In the genomic region with DNA sequence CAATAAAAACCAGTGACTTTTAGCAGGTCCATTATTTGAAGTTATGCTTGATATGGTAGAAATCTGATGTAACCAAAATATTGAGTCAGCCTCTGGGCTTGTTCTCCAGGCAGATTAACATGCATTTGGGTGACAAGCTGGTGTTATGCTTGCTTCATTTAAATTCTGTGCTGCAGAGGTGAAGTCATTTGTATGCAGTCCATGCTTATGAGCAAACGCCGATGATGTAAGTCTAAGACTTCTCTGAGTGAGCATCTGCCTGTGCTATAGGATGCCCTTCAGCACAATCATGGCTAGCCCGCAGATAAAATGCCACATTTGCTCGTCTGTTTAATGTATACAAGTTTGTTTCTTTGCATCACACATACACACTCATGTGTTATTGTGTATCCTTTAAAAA, we compare ENCODE assay signal across 22 mouse cellular contexts.
DNase-seq lines count a peak whose midpoint lies in the region; ATAC-seq and TF ChIP-seq lines count a peak whose summit lies in the region.
"Had no signal": no experiment of that assay in that cellular context is flagged by ENCODE, and none has a peak within 500 bp of the region (broad histone marks: within the 10 kb centered on the region; RNA-seq: fewer than 3 reads in every experiment).

No protein-coding gene starts in this region.

- WGBS in forebrain, embryonic 14.5 days = 56% methylated on average over 4 of the region's 4 CpGs
- WGBS in hindbrain, embryonic 15.5 days = 43% methylated on average over 4 of the region's 4 CpGs
- 28% methylated on average over 4 of the region's 4 CpGs for WGBS in midbrain, postnatal 0 days
- WGBS in embryonic facial prominence, embryonic 10.5 days = 90% methylated on average over 4 of the region's 4 CpGs

- no peak overlapping the region for H3K4me3 ChIP-seq in forebrain, embryonic 14.5 days (ENCODE audit: low read depth, low read length)
- H3K4me3 ChIP-seq in hindbrain, embryonic 15.5 days = no peak overlapping the region
- no peak overlapping the region for H3K4me3 ChIP-seq in midbrain, postnatal 0 days (ENCODE audit: low read depth, low read length)
- H3K4me3 ChIP-seq in embryonic facial prominence, embryonic 10.5 days = no peak overlapping the region
- H3K4me3 ChIP-seq: embryonic facial prominence, embryonic 15.5 days; limb, embryonic 15.5 days; megakaryocyte, embryonic 14.5 days had no signal

- H3K4me1 ChIP-seq in forebrain, embryonic 14.5 days (ENCODE audit: control insufficient read depth, insufficient read depth, low read length) = peaks cover 2% of the 10 kb centered on the region; the same call in 1 of the 2 replicates
- 0 out of 2 replicates have a peak, but pooled peaks cover 3% of the 10 kb centered on the region for H3K4me1 ChIP-seq in hindbrain, embryonic 15.5 days (replicated peaks)
- H3K4me1 ChIP-seq in midbrain, postnatal 0 days (ENCODE audit: insufficient read depth, low read length) = no peaks in the 10 kb centered on the region
- no peaks in the 10 kb centered on the region for H3K4me1 ChIP-seq in embryonic facial prominence, embryonic 10.5 days
- H3K4me1 ChIP-seq: embryonic facial prominence, embryonic 15.5 days; limb, embryonic 15.5 days; megakaryocyte, embryonic 14.5 days had no signal

- no peak overlapping the region for H3K27ac ChIP-seq in forebrain, embryonic 14.5 days (ENCODE audit: low read depth, low read length)
- no peak overlapping the region for H3K27ac ChIP-seq in hindbrain, embryonic 15.5 days (replicated peaks)
- no peak overlapping the region for H3K27ac ChIP-seq in midbrain, postnatal 0 days (ENCODE audit: low read depth, low read length)
- H3K27ac ChIP-seq in embryonic facial prominence, embryonic 10.5 days (replicated peaks) = no peak overlapping the region
- H3K27ac ChIP-seq: embryonic facial prominence, embryonic 15.5 days; limb, embryonic 15.5 days had no signal

- no peaks in the 10 kb centered on the region for H3K9me3 ChIP-seq in forebrain, embryonic 14.5 days (replicated peaks; ENCODE audit: control insufficient read depth, low read length)
- H3K9me3 ChIP-seq in hindbrain, embryonic 15.5 days = no peaks in the 10 kb centered on the region
- no peaks in the 10 kb centered on the region for H3K9me3 ChIP-seq in midbrain, postnatal 0 days (ENCODE audit: low read length)
- no peaks in the 10 kb centered on the region for H3K9me3 ChIP-seq in embryonic facial prominence, embryonic 10.5 days
- H3K9me3 ChIP-seq: embryonic facial prominence, embryonic 15.5 days; limb, embryonic 15.5 days; megakaryocyte, embryonic 14.5 days had no signal

- DNase-seq in layer of hippocampus, adult 11-12 months (ENCODE audit: low spot score) = peak; percentile 6
- DNase-seq in layer of hippocampus, postnatal 36 days = no peak
- DNase-seq in forebrain, embryonic 14.5 days (ENCODE audit: low spot score) = peak; percentile 61
- DNase-seq in midbrain, postnatal 0 days (ENCODE audit: low spot score) = peak; percentile 60
- no peak for DNase-seq in thymus, postnatal 4 days
- no peak for DNase-seq in embryonic facial prominence, embryonic 10.5 days (ENCODE audit: low spot score)
- DNase-seq: adrenal gland, postnatal 36 days; cerebellum, adult 9-11 months; gastrocnemius, postnatal 36 days; heart, postnatal 4 days; kidney, adult 11 months; kidney, postnatal 10 days; lung, postnatal 10 days; right cerebral cortex, postnatal 14 days; thymus, postnatal 14 days had no signal

- no peak for TF ChIP-seq CTCF in midbrain, postnatal 0 days (IDR thresholded peaks at IDR 0.05)

- no peak overlapping the region for H3K4me2 ChIP-seq in forebrain, embryonic 14.5 days (ENCODE audit: low read length)
- no peak overlapping the region for H3K4me2 ChIP-seq in hindbrain, embryonic 15.5 days
- no peak overlapping the region for H3K4me2 ChIP-seq in midbrain, postnatal 0 days (ENCODE audit: low read depth, low read length, poor library complexity, severe bottlenecking)
- H3K4me2 ChIP-seq: embryonic facial prominence, embryonic 15.5 days; heart, embryonic 11.5 days; limb, embryonic 15.5 days had no signal

- ATAC-seq in forebrain, embryonic 14.5 days = peak; percentile 83
- ATAC-seq in hindbrain, embryonic 15.5 days (ENCODE audit: low FRiP score, low read depth) = peak; percentile 85; the same call in 1 of the 2 replicates
- peak; percentile 89 for ATAC-seq in midbrain, postnatal 0 days (ENCODE audit: low FRiP score)
- ATAC-seq: activated CD4-positive, CD25-positive, alpha-beta regulatory T cell, adult 4 months; Patski had no signal

- H3K27me3 ChIP-seq in forebrain, embryonic 14.5 days (replicated peaks; ENCODE audit: control insufficient read depth, insufficient read depth, low read length) = no peaks in the 10 kb centered on the region
- H3K27me3 ChIP-seq in hindbrain, embryonic 15.5 days = no peaks in the 10 kb centered on the region
- H3K27me3 ChIP-seq in midbrain, postnatal 0 days (ENCODE audit: insufficient read depth, low read length) = no peaks in the 10 kb centered on the region
- H3K27me3 ChIP-seq in embryonic facial prominence, embryonic 10.5 days (replicated peaks; ENCODE audit: low read depth, poor library complexity, severe bottlenecking) = no peaks in the 10 kb centered on the region
- H3K27me3 ChIP-seq: embryonic facial prominence, embryonic 15.5 days; limb, embryonic 15.5 days; megakaryocyte, embryonic 14.5 days; Patski had no signal

- H3K36me3 ChIP-seq in forebrain, embryonic 14.5 days (ENCODE audit: control insufficient read depth, insufficient read depth, low read length) = no peaks in the 10 kb centered on the region
- no peaks in the 10 kb centered on the region for H3K36me3 ChIP-seq in hindbrain, embryonic 15.5 days
- H3K36me3 ChIP-seq in midbrain, postnatal 0 days (ENCODE audit: insufficient read depth, low read length) = no peaks in the 10 kb centered on the region
- no peaks in the 10 kb centered on the region for H3K36me3 ChIP-seq in embryonic facial prominence, embryonic 10.5 days (replicated peaks)
- H3K36me3 ChIP-seq: embryonic facial prominence, embryonic 15.5 days; limb, embryonic 15.5 days had no signal

- no peak overlapping the region for H3K9ac ChIP-seq in forebrain, embryonic 14.5 days (ENCODE audit: low read length)
- H3K9ac ChIP-seq in hindbrain, embryonic 15.5 days = no peak overlapping the region
- H3K9ac ChIP-seq in midbrain, postnatal 0 days (replicated peaks; ENCODE audit: low read length, poor library complexity, severe bottlenecking) = no peak overlapping the region
- H3K9ac ChIP-seq: embryonic facial prominence, embryonic 15.5 days; limb, embryonic 15.5 days had no signal

Comparison
In these comparisons a context has a peak if more than half of its experiments do, and no peak if none do; other contexts are left out.
1. DNase-seq: peak in layer of hippocampus, adult 11-12 months (single experiment), forebrain, embryonic 14.5 days (single experiment) and midbrain, postnatal 0 days (single experiment); none in layer of hippocampus, postnatal 36 days (0 of 2), thymus, postnatal 4 days (single experiment) and embryonic facial prominence, embryonic 10.5 days (single experiment).
2. Peak in every context shown above with its lines, with median percentiles within 50 percentile points of each other: ATAC-seq.